Mouse (Mus musculus) hindbrain, embryonic 11.5 days (tissue): ENCODE data around the gene Asic3. TPM values are rescaled to one million over a fixed set of nuclear protein-coding genes. Genes with fewer than 3 reads are reported as not detected.

Experiments
- ATAC-seq: fragments of 200-750 bp; cut with Nextera tagmentation; 2 replicates; pipeline ENCODE4 v1.8.0; 2017; ENCODE audit warnings: mild to moderate bottlenecking, moderate TSS enrichment, moderate library complexity; ENCODE audit not compliant: low FRiP score
- DNase-seq: peaks from one replicate; pipeline ENCODE4 v3.0.0-alpha.2; 2015; ENCODE audit warnings: low spot score
- H3K27ac ChIP-seq: fragments of 300-500 bp; sonication (generic); 2 replicates; pipeline ENCODE4 v1.5.1; 2014; ENCODE audit warnings: mild to moderate bottlenecking, low read depth, low read length
- H3K27me3 ChIP-seq: fragments of 300-500 bp; sonication (generic); 2 replicates; pipeline ENCODE4 v1.6.1; 2014; ENCODE audit warnings: mild to moderate bottlenecking, low read length, moderate library complexity, mixed read lengths; ENCODE audit not compliant: control insufficient read depth, insufficient read depth
- H3K36me3 ChIP-seq: fragments of 300-500 bp; sonication (generic); 2 replicates; pipeline ENCODE4 v1.6.1; 2014; ENCODE audit warnings: mild to moderate bottlenecking, low read length, moderate library complexity, mixed read lengths; ENCODE audit not compliant: control insufficient read depth, insufficient read depth
- H3K4me1 ChIP-seq: fragments of 300-500 bp; sonication (generic); replicated peaks from 2 replicates; pipeline ENCODE4 v1.6.1; 2014; ENCODE audit warnings: low read length, mixed read lengths; ENCODE audit not compliant: control insufficient read depth, insufficient read depth
- H3K4me2 ChIP-seq: fragments of 300-500 bp; sonication (generic); replicated peaks from 2 replicates; pipeline ENCODE4 v1.6.1; 2014; ENCODE audit warnings: mild to moderate bottlenecking, low read depth, low read length
- H3K4me3 ChIP-seq: fragments of 300-500 bp; sonication (generic); 2 replicates; pipeline ENCODE4 v1.5.1; 2014; ENCODE audit warnings: low read depth, low read length
- H3K9ac ChIP-seq: fragments of 300-500 bp; sonication (generic); 2 replicates; pipeline ENCODE4 v1.6.1; 2014; ENCODE audit warnings: low read depth, low read length
- H3K9me3 ChIP-seq: fragments of 300-500 bp; sonication (generic); 2 replicates; pipeline ENCODE4 v1.6.1; 2016; ENCODE audit warnings: low read length; ENCODE audit not compliant: control insufficient read depth
- WGBS: fragments of 180-500 bp; shearing (Covaris S2); extraction: QIAGEN DNeasy Blood & Tissue Kit; methylation state at CpG from one replicate; pipeline ENCODE4 v1.1.7; 2014; 5-methylcytosine and 5-hydroxymethylcytosine counted together
- polyA plus RNA-seq: library from polyadenylated mRNA; unstranded; fragments of >200 nt; fragmentation: Nextera tagmentation; extraction: Ambion mirVana; gene quantifications from 2 replicates; pipeline ENCODE4 v1.2.1, GENCODE M21; 2014

Gene Asic3
- 0.52 and 0.88 TPM in 2 replicates for polyA plus RNA-seq

GRCm38 (mm10) chr5:24413042-24413693 lies at the start of gene Asic3:
Gene Asic3 (plus strand): TSS chr5:24413392.
- no peak within 1 kb of the TSS for H3K4me2 ChIP-seq
- no peaks in the 10 kb centered on the region for H3K36me3 ChIP-seq
- DNase-seq (no peak), ATAC-seq (no peak)
- no peak within 1 kb of the TSS for H3K9ac ChIP-seq
- 56% methylated on average over 11 of the region's 11 CpGs for WGBS
- H3K4me1 ChIP-seq: no peaks in the 10 kb centered on the region; the same call in 1 of the 2 replicates
- H3K4me3 ChIP-seq: no peak within 1 kb of the TSS
- H3K9me3 ChIP-seq: no peaks in the 10 kb centered on the region
- H3K27me3 ChIP-seq: no peaks in the 10 kb centered on the region
- H3K27ac ChIP-seq: no peak within 1 kb of the TSS

GRCm38 (mm10) chr5:24363467-24363866 lies 49.7 kb upstream of the Asic3 start:
- Histone ChIP-seq H3K4me2 (no peak overlapping the region), H3K27me3 (no peaks in the 10 kb centered on the region), H3K4me3 (no peak overlapping the region), H3K36me3 (no peaks in the 10 kb centered on the region), H3K27ac (no peak overlapping the region), H3K9ac (no peak overlapping the region), H3K9me3 (no peaks in the 10 kb centered on the region), H3K4me1 (0 out of 2 replicates have a peak, but pooled peaks cover 5% of the 10 kb centered on the region)
- WGBS: 95% methylated on average over 2 of the region's 2 CpGs
- ATAC-seq: no peak
- DNase-seq: no peak

GRCm38 (mm10) chr5:24364061-24364460 lies 49.1 kb upstream of the Asic3 start:
- 0 out of 2 replicates have a peak, but pooled peaks cover 5% of the 10 kb centered on the region for H3K4me1 ChIP-seq
- ATAC-seq: no peak
- WGBS: 60% methylated on average over 3 of the region's 3 CpGs

GRCm38 (mm10) chr5:24364508-24364907 lies 48.7 kb upstream of the Asic3 start, which contains the start of gene Nos3:
Gene Nos3 (plus strand): TSS chr5:24364810.
- DNase-seq (no peak), ATAC-seq (no peak)
- Histone ChIP-seq H3K27me3 (no peaks in the 10 kb centered on the region), H3K4me3 (no peak within 1 kb of the TSS), H3K9me3 (no peaks in the 10 kb centered on the region), H3K36me3 (no peaks in the 10 kb centered on the region), H3K4me1 (0 out of 2 replicates have a peak, but pooled peaks cover 5% of the 10 kb centered on the region), H3K4me2 (no peak within 1 kb of the TSS), H3K27ac (no peak within 1 kb of the TSS), H3K9ac (no peak within 1 kb of the TSS)
- 38% methylated on average over 12 of the region's 12 CpGs for WGBS

More at GRCm38 (mm10) chr5:24364061-24364460, 49.1 kb upstream of the Asic3 start:
- H3K36me3 ChIP-seq: no peaks in the 10 kb centered on the region
- H3K9ac ChIP-seq: no peak overlapping the region
- H3K4me3 ChIP-seq: no peak overlapping the region
- H3K27me3 ChIP-seq: no peaks in the 10 kb centered on the region
- H3K27ac ChIP-seq: no peak overlapping the region
- no peaks in the 10 kb centered on the region for H3K9me3 ChIP-seq
- no peak overlapping the region for H3K4me2 ChIP-seq
- DNase-seq: no peak

GRCm38 (mm10) chr5:24364963-24365362 lies 48.2 kb upstream of the Asic3 start:
- Histone ChIP-seq H3K4me3 (no peak overlapping the region), H3K4me1 (0 out of 2 replicates have a peak, but pooled peaks cover 5% of the 10 kb centered on the region), H3K9me3 (no peaks in the 10 kb centered on the region), H3K27ac (no peak overlapping the region), H3K9ac (no peak overlapping the region), H3K36me3 (no peaks in the 10 kb centered on the region), H3K4me2 (no peak overlapping the region), H3K27me3 (no peaks in the 10 kb centered on the region)
- no peak for ATAC-seq
- WGBS: 87% methylated on average over 10 of the region's 10 CpGs
- no peak for DNase-seq

- WGBS: 38% methylated on average over 5 of the region's 5 CpGs
- Histone ChIP-seq H3K4me3 (no peak overlapping the region), H3K9ac (no peak overlapping the region), H3K9me3 (no peaks in the 10 kb centered on the region), H3K4me1 (0 out of 2 replicates have a peak, but pooled peaks cover 5% of the 10 kb centered on the region), H3K27me3 (no peaks in the 10 kb centered on the region), H3K36me3 (no peaks in the 10 kb centered on the region), H3K4me2 (no peak overlapping the region), H3K27ac (no peak overlapping the region)
- ATAC-seq (no peak), DNase-seq (no peak)
Measured at GRCm38 (mm10) chr5:24365528-24365927, 47.7 kb upstream of the Asic3 start.

GRCm38 (mm10) chr5:24366426-24366825 lies 46.8 kb upstream of the Asic3 start:
- Histone ChIP-seq H3K4me2 (no peak overlapping the region), H3K36me3 (no peaks in the 10 kb centered on the region), H3K27me3 (no peaks in the 10 kb centered on the region), H3K4me1 (0 out of 2 replicates have a peak, but pooled peaks cover 5% of the 10 kb centered on the region), H3K4me3 (no peak overlapping the region), H3K9ac (no peak overlapping the region), H3K9me3 (no peaks in the 10 kb centered on the region), H3K27ac (no peak overlapping the region)
- ATAC-seq: no peak
- WGBS: 84% methylated on average over 9 of the region's 9 CpGs
- no peak for DNase-seq

- Histone ChIP-seq H3K9me3 (no peaks in the 10 kb centered on the region), H3K9ac (no peak overlapping the region), H3K27ac (no peak overlapping the region), H3K4me1 (0 out of 2 replicates have a peak, but pooled peaks cover under 1% of the 10 kb centered on the region), H3K4me2 (no peak overlapping the region), H3K36me3 (no peaks in the 10 kb centered on the region), H3K4me3 (no peak overlapping the region), H3K27me3 (no peaks in the 10 kb centered on the region)
- 88% methylated on average over 9 of the region's 9 CpGs for WGBS
- DNase-seq: no peak
- no peak for ATAC-seq
Measured at GRCm38 (mm10) chr5:24369767-24370166, 43.4 kb upstream of the Asic3 start.

GRCm38 (mm10) chr5:24373807-24374206 lies 39.4 kb upstream of the Asic3 start:
- no peak overlapping the region for H3K4me2 ChIP-seq
- no peaks in the 10 kb centered on the region for H3K9me3 ChIP-seq
- no peak overlapping the region for H3K4me3 ChIP-seq
- H3K27me3 ChIP-seq: no peaks in the 10 kb centered on the region
- H3K36me3 ChIP-seq: no peaks in the 10 kb centered on the region
- DNase-seq: no peak
- H3K4me1 ChIP-seq: no peaks in the 10 kb centered on the region
- no peak for ATAC-seq
- no peak overlapping the region for H3K9ac ChIP-seq
- 78% methylated on average over 5 of the region's 5 CpGs for WGBS
- no peak overlapping the region for H3K27ac ChIP-seq
